Mouse (Mus musculus): Measurements from ENCODE around the gene Nop58. TPM values are rescaled to one million over a fixed set of nuclear protein-coding genes. Genes with fewer than 3 reads are reported as not detected.
"Not testable (repeated sequence)": the region's sequence is repeated elsewhere in the genome, so short reads cannot be mapped to it uniquely, and the experiment has no call there.

Nop58 gene
- total RNA-seq (2021) = 10 to 100 TPM; 77.7 to 96.0 TPM
- long read RNA-seq, experiment 1, full-length matches to known transcripts = 15 of 25 reads
- long read RNA-seq, experiment 1, partial matches to known transcripts = 2 of 25 reads
- long read RNA-seq, experiment 1, other reads (novel, unspliced or antisense) = 8 of 25 reads
- long read RNA-seq, experiment 2, full-length matches to known transcripts = 16 of 24 reads
- long read RNA-seq, experiment 2, partial matches to known transcripts = 4 of 24 reads
- long read RNA-seq, experiment 2, other reads (novel, unspliced or antisense) = 4 of 24 reads

DNA sequence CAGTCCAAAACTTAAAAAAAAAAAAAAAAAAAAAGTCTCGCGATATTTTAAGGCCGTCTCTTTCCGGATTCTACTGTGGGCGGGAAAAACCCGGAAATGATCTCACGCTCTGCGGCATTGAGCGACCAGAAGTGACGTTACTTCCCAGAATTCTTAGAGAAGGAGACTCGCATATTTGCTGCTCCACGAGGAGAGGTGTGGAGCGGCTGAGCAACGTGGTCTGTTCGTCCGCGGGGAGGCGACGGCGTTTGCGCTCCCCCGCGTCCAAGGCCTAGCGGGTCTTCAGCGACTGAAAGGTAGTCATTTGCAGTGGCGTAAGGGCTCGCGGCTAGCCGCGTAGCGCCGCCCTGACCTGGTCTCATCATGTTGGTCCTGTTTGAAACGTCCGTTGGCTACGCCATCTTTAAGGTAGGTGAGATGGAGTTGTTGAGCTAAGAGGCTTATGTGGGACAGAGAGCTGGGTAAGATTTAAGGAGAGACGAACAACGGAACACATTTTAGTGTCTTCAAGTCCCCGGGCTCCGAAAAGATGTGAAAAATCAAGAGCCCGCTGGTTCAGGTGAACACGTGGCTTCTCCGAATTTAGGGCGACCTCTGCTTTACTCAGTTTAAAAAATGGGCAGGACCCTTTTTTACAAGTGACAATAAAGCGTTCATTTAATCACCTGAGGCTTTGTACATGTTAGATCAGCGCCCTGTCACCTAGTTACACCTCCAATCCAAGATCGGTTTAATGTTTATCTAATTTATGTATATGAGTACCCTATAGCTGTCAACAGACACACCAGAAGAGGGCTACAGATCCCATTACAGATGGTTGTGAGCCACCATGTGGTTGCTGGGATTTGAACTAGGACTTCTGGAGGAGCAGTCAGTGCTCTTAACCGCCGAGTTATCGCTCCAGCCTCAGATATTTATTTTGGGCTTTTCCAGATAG is at the start of gene Nop58:
Gene Nop58 (plus strand): TSS at position 153 of the 937 bp plus-strand sequence.
- DNase-seq (ENCODE audit: low spot score in 2 of 2) = peak; percentile 52 to 83

DNA sequence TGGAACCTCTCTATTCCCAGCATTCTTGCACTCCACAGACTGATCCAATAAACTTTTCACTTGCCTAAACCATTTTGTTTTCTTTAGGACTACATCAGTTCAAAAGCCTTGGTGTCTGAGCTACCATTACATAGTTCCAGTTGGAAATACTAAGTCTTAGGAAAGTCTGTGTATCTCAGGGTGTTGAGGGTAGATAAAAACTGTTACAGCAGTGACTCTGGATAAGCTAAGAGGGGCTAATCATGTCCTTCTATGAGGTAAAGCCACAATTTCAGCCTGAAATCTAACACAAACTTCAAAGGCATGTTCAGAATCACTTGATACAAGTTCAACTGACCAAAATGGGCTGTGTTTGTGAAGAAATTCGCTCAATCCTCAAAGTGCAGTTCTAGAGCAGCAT is 48.4 kb upstream of the Nop58 start:
- no peak for DNase-seq (ENCODE audit: low spot score in 2 of 2)

DNA sequence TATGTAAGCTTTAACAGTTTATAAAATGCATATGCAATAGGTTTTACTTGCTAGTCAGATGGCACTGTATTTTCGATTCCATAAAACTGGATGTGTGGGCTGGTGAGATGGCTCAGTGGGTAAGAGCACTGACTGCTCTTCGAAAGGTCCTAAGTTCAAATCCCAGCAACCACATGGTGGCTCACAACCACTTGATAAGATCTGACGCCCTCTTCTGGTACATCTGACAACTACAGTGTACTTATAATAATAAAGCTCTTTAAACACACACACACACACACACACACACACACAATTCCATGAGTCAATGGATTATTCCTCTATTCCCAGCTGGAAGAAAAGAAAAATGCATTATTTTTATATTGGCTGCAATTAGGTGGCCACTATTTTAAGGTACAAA is 46.4 kb upstream of the Nop58 start:
- DNase-seq (ENCODE audit: low spot score in 2 of 2) = no peak

DNA sequence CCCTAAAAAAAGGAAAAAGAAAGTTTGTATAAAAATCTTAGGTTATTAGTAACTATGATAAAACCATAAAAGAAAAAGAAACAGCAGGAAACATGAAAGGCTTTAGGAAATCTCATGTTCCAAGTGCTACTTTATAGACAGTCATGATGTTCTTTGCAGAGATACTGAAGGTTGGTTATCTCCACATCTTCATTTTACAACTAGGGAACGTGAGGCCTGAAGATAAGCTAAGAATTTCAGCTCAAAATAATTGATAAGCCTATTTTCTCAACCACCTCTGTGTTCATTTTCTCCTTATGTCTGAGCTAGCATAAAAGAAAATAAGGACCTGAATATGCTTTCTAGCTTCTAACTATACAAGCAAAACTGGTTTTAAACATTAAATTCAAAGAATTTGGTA is 42.3 kb upstream of the Nop58 start:
- no peak for DNase-seq (ENCODE audit: low spot score in 2 of 2)

DNA sequence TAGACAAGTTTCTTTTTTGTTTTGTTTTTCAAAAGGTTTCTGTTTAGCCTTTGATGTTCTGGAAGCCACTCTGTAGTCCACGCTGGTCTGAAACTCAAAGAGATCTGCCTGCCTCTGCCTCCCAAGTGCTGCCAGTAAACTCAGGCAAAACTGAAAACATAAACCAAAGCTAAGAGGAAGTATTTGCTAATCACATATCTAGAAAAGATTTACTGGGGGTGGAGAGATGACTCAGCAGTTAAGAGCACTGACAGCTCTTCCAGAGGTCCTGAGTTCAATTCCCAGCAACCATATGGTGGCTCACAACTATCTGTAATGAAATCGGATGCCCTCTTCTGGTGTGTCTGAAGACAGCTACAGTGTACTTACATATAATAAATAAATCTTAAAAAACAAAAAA is 38.3 kb upstream of the Nop58 start:
- not testable (repeated sequence) for DNase-seq (ENCODE audit: low spot score in 2 of 2)

GRCm38 (mm10) chr1:59651201-59651819 is 33.5 kb upstream of the Nop58 start:
- DNase-seq (ENCODE audit: low spot score in 2 of 2) = no peak

DNA sequence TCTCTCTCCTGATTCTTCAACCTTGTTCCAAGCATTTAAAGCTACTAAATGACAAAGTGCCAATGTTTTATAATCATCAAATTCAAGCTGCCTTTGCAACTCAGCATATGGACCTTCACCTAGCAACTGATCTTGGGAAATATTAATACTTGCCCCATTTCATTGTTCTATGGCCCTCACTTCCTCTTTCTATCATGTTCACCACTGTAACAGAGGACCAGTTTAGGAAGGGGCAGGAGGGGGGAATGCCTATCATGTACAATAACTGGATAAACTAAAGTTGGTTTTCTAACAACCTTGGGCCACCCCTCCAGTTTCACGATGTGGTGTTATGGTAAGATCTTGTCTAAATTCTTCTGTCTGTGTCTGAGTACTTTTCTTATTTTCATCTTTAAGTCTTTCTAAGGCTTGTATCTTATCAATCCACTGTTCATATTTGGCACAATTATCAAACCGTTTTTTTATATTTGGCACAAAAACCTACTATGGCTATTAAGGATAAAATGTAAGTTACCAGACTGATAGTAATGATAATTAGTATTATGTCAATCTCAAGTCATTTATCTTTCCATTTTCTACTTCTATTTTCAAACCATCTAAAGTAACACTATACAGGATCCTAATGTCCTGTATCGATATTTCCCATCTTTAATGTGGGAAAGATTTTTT is 31.4 kb upstream of the Nop58 start:
- no peak for DNase-seq (ENCODE audit: low spot score in 2 of 2)

GRCm38 (mm10) chr1:59656244-59657171 is 28.3 kb upstream of the Nop58 start:
- DNase-seq (ENCODE audit: low spot score in 2 of 2) = no peak

DNA sequence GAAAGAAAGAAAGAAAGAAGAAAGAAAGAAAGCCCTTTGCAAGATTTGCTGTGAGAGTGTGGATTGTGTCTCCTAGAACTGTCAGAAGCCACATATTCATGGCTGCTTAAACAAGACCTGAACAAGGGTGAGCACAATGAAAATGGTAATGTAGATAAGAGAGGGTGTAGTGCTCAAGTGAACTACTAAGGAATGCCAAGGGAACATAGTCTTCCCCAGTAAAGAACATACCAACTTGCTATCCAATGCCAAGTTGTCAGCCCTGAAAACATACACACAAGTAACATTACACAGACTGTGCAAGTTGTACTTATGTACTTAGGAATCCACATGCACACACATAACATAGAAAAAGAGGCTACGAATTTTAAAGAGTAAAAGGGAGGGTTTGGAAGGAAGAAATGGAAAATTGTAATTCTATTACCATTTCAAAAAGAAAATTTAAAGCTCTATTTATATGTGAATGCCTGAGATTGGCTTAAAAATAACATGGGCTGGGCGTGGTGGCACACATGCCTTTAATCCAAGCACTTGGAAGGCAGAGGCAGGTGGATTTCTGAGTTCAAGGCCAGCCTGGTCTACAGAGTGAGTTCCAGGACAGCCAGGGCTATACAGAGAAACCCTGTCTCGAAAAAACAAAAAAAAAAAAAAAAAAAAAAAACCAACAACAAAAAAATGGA is 21.2 kb upstream of the Nop58 start:
- DNase-seq (ENCODE audit: low spot score in 2 of 2) = no peak

DNA sequence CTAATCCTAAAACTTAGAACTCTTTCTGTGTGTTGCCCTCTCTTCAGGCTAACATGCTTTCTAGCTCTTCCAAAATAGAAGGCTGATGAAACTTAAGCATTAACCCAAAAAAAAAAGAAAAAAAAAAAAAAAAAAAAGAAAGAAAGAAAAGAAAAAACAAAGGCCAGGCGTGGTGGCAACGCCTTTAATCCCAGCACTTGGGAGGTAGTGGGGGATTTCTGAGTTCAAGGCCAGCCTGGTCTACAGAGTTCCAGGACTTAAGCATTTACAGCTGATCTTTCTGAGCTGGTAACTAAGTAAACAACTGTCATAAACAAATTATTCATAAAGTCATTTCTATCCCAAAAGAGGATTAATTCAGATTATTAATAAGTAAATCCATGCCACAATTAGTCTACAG is 15.9 kb upstream of the Nop58 start:
- no peak for DNase-seq (ENCODE audit: low spot score in 2 of 2)

- DNase-seq (ENCODE audit: low spot score in 2 of 2) = no peak
Observed at GRCm38 (mm10) chr1:59669962-59670630, 14.7 kb upstream of the Nop58 start.

- DNase-seq (ENCODE audit: low spot score in 2 of 2) = peak; percentile 65 to 90
Observed at GRCm38 (mm10) chr1:59670641-59671168, 14.1 kb upstream of the Nop58 start, which contains the start of gene Sumo1. TSS of gene Sumo1 (minus strand) at chr1:59670834.

GRCm38 (mm10) chr1:59673661-59674060 is 11.1 kb upstream of the Nop58 start:
- no peak for DNase-seq (ENCODE audit: low spot score in 2 of 2)

DNA sequence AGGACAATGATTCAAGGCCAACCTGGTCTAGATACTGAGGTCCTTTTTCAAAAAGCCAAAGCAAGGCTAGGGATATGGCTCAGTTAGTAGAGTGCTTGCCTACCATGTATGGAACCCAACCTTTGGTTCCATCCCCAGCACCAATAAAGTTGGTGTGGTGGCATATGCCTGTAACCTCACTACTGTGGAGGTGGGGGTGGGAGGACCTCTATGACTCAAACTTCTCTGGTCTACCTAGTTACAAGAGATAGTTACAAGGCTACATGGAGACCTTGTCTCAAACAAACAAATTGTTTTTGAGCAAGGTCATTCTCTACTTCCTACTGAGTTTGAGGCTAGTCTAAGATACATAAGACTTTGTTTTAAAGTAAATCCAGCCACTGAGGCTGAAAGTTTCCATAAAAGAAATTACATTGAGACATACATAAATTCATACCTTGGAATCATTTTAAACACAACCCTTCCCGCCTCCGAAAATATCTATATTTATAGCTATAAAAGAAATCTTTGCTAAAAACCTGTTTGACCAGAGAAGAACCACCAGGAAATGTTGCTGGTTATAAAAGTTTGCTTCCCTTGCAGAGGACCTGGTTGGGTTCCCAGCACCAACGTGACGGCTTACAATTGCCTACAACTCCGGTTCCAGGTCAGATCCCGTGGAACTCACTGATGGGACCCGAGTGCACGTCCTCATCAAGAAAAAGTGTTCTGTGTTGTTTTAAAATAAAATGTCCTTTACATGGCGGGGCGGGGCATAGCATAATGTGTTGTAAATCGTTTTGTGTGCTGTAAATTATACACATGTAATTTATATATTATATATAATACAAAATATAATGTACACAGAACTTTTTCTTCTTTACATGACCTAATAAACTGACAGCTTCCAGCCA is 599 bp upstream of the Nop58 start:
- peak in 1 of 2 experiments; percentile 13 for DNase-seq (ENCODE audit: low spot score in 2 of 2)

DNA sequence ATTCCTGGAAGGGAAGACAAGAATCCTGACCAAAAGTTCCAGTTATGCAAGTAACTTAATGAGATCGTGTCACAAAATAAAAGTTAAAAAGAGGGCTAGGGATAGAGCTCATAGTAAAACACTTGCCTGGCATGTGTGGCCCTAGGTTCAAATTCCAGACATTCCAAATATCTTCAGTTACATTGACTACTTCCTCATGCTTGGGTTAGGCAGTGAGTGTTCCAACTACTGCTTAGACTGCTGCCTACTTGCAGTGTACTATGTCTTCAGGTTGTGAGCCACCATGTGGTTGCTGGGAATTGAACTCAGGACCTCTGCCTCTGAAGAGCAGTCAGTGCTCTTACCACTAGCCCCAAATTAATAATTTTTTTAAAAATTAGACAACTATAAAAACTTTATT is 2.7 kb downstream of the Nop58 start:
- DNase-seq (ENCODE audit: low spot score in 2 of 2) = no peak

DNA sequence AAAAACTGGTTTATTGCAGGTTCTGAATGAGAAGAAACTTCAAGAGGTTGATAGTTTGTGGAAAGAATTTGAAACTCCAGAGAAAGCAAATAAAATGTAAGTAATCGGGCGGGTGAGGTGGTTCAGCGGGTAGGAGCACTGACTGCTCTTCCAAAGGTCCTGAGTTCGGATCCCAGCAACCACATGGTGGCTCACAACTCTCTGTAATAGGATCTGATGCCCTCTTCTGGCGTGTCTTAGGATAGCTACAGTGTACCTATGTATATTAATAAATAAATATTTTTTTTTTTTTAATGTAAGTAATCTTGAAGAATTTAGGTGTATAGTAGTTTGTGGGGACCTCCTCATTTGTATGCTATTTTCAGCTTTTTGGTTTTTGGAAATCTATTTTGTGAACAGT is 5.7 kb downstream of the Nop58 start:
- DNase-seq (ENCODE audit: low spot score in 2 of 2) = no peak

DNA sequence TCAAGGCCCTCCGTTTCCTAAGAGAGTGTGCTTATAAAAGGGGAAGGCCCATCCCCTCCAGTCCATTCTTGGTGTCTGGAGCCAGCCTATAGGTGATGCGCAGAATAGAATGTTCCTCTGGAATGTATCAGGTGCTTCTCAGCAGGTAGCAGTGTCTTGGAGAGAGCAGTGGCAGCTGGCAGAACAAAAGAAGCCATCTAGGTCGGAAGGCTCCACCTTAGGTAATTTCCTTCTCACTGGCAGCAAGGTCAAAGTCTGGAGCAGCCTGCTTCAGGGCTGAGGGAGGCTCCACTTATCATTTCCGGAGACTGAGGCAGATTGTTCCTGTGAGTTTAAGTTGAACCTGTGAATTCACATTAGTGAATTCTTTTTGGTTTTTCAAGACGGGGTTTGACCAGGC is 13.0 kb downstream of the Nop58 start:
- DNase-seq (ENCODE audit: low spot score in 2 of 2) = no peak

DNA sequence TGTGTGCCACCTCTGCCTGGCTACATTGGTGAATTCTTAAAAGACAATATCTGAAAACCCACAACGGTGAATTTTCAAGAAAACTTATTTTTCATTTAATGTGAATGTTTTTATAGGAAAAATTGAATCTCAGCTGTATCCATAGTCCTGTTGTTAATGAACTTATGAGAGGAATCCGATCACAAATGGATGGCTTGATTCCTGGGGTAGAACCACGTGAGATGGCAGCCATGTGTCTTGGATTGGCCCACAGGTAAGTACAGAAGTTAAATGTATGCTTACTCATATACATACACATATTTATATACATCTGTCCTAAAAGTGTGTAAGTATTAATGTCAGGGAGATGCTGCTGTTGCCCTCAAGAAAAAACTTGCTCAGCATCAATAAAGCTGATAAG is 13.4 kb downstream of the Nop58 start:
- no peak for DNase-seq (ENCODE audit: low spot score in 2 of 2)

Measured in gastrocnemius, postnatal 4 days (tissue).